Mouse (Mus musculus) myocyte (in vitro differentiated cells): ENCODE results near the gene Xpo4. TPM values are rescaled to one million over a fixed set of nuclear protein-coding genes. Genes with fewer than 3 reads are reported as not detected.

Experiments used
- H3K27me3 ChIP-seq: one replicate; pipeline ENCODE4 v1.6.1; 2011; ENCODE audit not compliant: control insufficient read depth, insufficient read depth, insufficient read length
- H3K36me3 ChIP-seq: one replicate; pipeline ENCODE4 v1.6.1; 2011; ENCODE audit not compliant: control insufficient read depth, insufficient read depth
- H3K4me2 ChIP-seq: one replicate; pipeline ENCODE4 v1.6.1; 2011; ENCODE audit warnings: low read depth, control low read depth
- H3K4me3 ChIP-seq: one replicate; pipeline ENCODE4 v1.5.1; 2011; ENCODE audit warnings: mild to moderate bottlenecking, control low read depth, moderate library complexity
- H3K79me2 ChIP-seq: one replicate; pipeline ENCODE4 v1.6.1; 2011; ENCODE audit not compliant: control insufficient read depth, insufficient read depth
- H3ac ChIP-seq: one replicate; pipeline ENCODE4 v1.6.1; 2011; ENCODE audit not compliant: control insufficient read depth, insufficient read length
- CEBPB ChIP-seq: IDR thresholded peaks from 2 replicates; pipeline ENCODE4 v1.6.1; 2011; ENCODE audit warnings: mild to moderate bottlenecking, moderate library complexity; ENCODE audit not compliant: poor library complexity, insufficient read depth, severe bottlenecking
- E2F4 ChIP-seq: IDR thresholded peaks from one replicate; pipeline ENCODE4 v1.6.1; 2011; ENCODE audit warnings: mild to moderate bottlenecking, control low read depth, moderate library complexity; ENCODE audit not compliant: insufficient read depth
- MAX ChIP-seq: IDR thresholded peaks from one replicate; pipeline ENCODE4 v1.6.1; 2011; ENCODE audit warnings: low read depth, mild to moderate bottlenecking, control low read depth
- MYOD1 ChIP-seq, 3 experiments: IDR thresholded peaks; one replicate each; pipeline ENCODE4 v1.6.1; 2011; ENCODE audit warnings: control low read depth in 2 of 3, low read depth in 2 of 3, mild to moderate bottlenecking in 2 of 3, moderate library complexity in 1 of 3; ENCODE audit not compliant: insufficient read length in 2 of 3, control insufficient read depth in 1 of 3
- MYOG ChIP-seq, 3 experiments: IDR thresholded peaks; one replicate each; pipeline ENCODE4 v1.6.1; 2011; ENCODE audit warnings: control low read depth in 2 of 3, low read depth in 2 of 3, mild to moderate bottlenecking in 2 of 3; ENCODE audit not compliant: insufficient read length in 2 of 3, control insufficient read depth in 1 of 3, insufficient read depth in 1 of 3
- POLR2A ChIP-seq: IDR thresholded peaks from one replicate; pipeline ENCODE4 v1.6.1; 2011; ENCODE audit warnings: low read depth, mild to moderate bottlenecking, control low read depth, moderate library complexity; ENCODE audit not compliant: insufficient read length
- POLR2AphosphoS2 ChIP-seq: IDR thresholded peaks from one replicate; pipeline ENCODE4 v1.6.1; 2011; ENCODE audit warnings: low read depth, control low read depth; ENCODE audit not compliant: insufficient read length
- REST ChIP-seq: IDR thresholded peaks from one replicate; pipeline ENCODE4 v1.6.1; 2011; ENCODE audit warnings: mild to moderate bottlenecking, control low read depth, moderate library complexity; ENCODE audit not compliant: insufficient read depth, insufficient read length
- SRF ChIP-seq: IDR thresholded peaks from one replicate; pipeline ENCODE4 v1.6.1; 2011; ENCODE audit warnings: low read depth; ENCODE audit not compliant: control insufficient read depth, insufficient read length
- TCF12 ChIP-seq: IDR thresholded peaks from one replicate; pipeline ENCODE4 v1.6.1; 2011; ENCODE audit warnings: mild to moderate bottlenecking, control low read depth; ENCODE audit not compliant: poor library complexity, insufficient read depth, severe bottlenecking
- TCF3 ChIP-seq: IDR thresholded peaks from one replicate; pipeline ENCODE4 v1.6.1; 2011; ENCODE audit warnings: low read depth, control low read depth; ENCODE audit not compliant: insufficient read length
- USF1 ChIP-seq: IDR thresholded peaks from one replicate; pipeline ENCODE4 v1.6.1; 2011; ENCODE audit warnings: low read depth, mild to moderate bottlenecking, control low read depth, moderate library complexity
- polyA plus RNA-seq: library from polyadenylated mRNA; unstranded; fragments of >200 nt; fragmentation: generic; extraction: Trizol; gene quantifications from one replicate; pipeline ENCODE4 v1.2.1, GENCODE M21; 2012; ENCODE audit warnings: missing spikeins

Gene Xpo4
- polyA plus RNA-seq, 1 experiment: 3.0 TPM

- Histone ChIP-seq H3K4me3 (no peak overlapping the region), H3K79me2 (peaks cover 3% of the 10 kb centered on the region), H3K4me2 (no peak overlapping the region), H3K36me3 (peaks cover 16% of the 10 kb centered on the region), H3ac (no peak overlapping the region), H3K27me3 (no peaks in the 10 kb centered on the region)
- no peak for TF ChIP-seq TCF3
- no peak for TF ChIP-seq MYOD1 (IDR thresholded peaks at IDR 0.05; ENCODE audit: control insufficient read depth in 1 of 3, insufficient read length in 2 of 3, low read depth in 2 of 3)
- TF ChIP-seq USF1: no peak
- no peak for TF ChIP-seq TCF12
- no peak for TF ChIP-seq REST
- no peak for TF ChIP-seq SRF
- TF ChIP-seq E2F4: no peak
- TF ChIP-seq MAX: no peak
Observed at GRCm38 (mm10) chr14:57699461-57699970, 34.3 kb upstream of the Xpo4 start.

GRCm38 (mm10) chr14:57699016-57699415 lies 33.8 kb upstream of the Xpo4 start:
- Histone ChIP-seq H3K4me3 (no peak overlapping the region), H3K4me2 (no peak overlapping the region), H3ac (no peak overlapping the region), H3K27me3 (no peaks in the 10 kb centered on the region), H3K79me2 (peaks cover 3% of the 10 kb centered on the region), H3K36me3 (peaks cover 16% of the 10 kb centered on the region)
- TF ChIP-seq MAX (no peak), REST (no peak), SRF (no peak), USF1 (no peak), E2F4 (no peak), CEBPB (no peak), TCF12 (no peak), TCF3 (no peak), POLR2A (no peak), MYOD1 (IDR thresholded peaks at IDR 0.05; ENCODE audit: control insufficient read depth in 1 of 3, insufficient read length in 2 of 3, low read depth in 2 of 3) (no peak), POLR2AphosphoS2 (no peak), MYOG (IDR thresholded peaks at IDR 0.05; ENCODE audit: control insufficient read depth in 1 of 3, insufficient read depth in 1 of 3, insufficient read length in 2 of 3, low read depth in 2 of 3) (no peak)

DNA sequence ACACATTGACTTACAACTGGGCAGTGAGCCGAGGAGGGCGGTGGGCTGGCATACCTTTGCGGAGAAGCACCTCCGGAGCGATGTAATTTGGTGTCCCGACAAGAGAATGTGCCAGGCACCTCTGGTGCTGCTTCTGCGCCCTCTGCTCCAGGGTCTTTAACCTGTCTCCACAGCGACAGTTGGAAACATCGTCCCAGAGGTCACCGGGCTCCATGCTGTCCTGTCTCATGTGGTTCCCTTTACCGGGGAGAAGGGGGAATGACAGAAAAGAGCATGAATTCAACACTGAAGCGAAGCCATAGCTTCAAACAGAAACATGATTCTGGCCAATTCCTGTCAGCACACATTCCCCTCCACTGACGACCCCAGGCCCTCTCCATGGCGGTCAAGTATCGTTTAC lies 30.8 kb upstream of the Xpo4 start:
- Histone ChIP-seq H3K4me3 (no peak overlapping the region), H3K27me3 (no peaks in the 10 kb centered on the region), H3K4me2 (no peak overlapping the region), H3K79me2 (peaks cover 3% of the 10 kb centered on the region), H3K36me3 (peaks cover 24% of the 10 kb centered on the region), H3ac (no peak overlapping the region)
- TF ChIP-seq MYOG (IDR thresholded peaks at IDR 0.05; ENCODE audit: control insufficient read depth in 1 of 3, insufficient read depth in 1 of 3, insufficient read length in 2 of 3, low read depth in 2 of 3) (no peak), POLR2A (no peak), MYOD1 (IDR thresholded peaks at IDR 0.05; ENCODE audit: control insufficient read depth in 1 of 3, insufficient read length in 2 of 3, low read depth in 2 of 3) (no peak), CEBPB (no peak), E2F4 (no peak), TCF3 (no peak), SRF (no peak), POLR2AphosphoS2 (no peak), USF1 (no peak), REST (no peak), MAX (no peak), TCF12 (no peak)

DNA sequence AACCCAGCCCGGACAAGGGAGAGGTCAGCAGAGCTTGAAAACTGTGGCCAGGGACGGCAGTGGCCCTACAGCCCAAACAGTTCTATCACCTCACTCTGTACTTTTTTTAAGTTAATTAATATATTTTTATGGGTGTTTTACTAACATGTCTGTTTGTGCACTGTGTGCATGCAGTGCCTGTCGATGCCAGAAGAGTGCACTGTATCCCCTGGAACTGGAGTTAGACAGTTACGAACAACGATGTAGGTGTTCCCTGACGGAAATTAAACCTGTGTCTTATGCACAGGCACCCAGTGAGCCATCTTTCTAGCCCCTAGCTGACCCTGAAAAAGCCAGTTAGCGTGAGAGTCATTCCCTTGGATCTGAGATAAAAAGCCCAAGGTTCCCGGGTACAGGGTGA lies 30.3 kb upstream of the Xpo4 start:
- no peak overlapping the region for H3K4me2 ChIP-seq
- H3K4me3 ChIP-seq: no peak overlapping the region
- H3K36me3 ChIP-seq: peaks cover 29% of the 10 kb centered on the region
- H3K79me2 ChIP-seq: peaks cover 3% of the 10 kb centered on the region
- no peak overlapping the region for H3ac ChIP-seq
- TF ChIP-seq TCF3: no peak
- H3K27me3 ChIP-seq: no peaks in the 10 kb centered on the region

- no peak for TF ChIP-seq POLR2AphosphoS2
- no peak for TF ChIP-seq TCF12
- no peak for TF ChIP-seq MYOG (IDR thresholded peaks at IDR 0.05; ENCODE audit: control insufficient read depth in 1 of 3, insufficient read depth in 1 of 3, insufficient read length in 2 of 3, low read depth in 2 of 3)
- no peak for TF ChIP-seq REST
- TF ChIP-seq MYOD1 (IDR thresholded peaks at IDR 0.05; ENCODE audit: control insufficient read depth in 1 of 3, insufficient read length in 2 of 3, low read depth in 2 of 3): no peak
- no peak for TF ChIP-seq POLR2A
- Histone ChIP-seq H3K79me2 (peaks cover 3% of the 10 kb centered on the region), H3K4me2 (no peak overlapping the region), H3K36me3 (peaks cover 37% of the 10 kb centered on the region), H3ac (no peak overlapping the region), H3K27me3 (no peaks in the 10 kb centered on the region), H3K4me3 (no peak overlapping the region)
Observed at GRCm38 (mm10) chr14:57694246-57694645, 29.0 kb upstream of the Xpo4 start.
